Mouse (Mus musculus): ENCODE results near the gene Ptprd. TPM values are rescaled to one million over a fixed set of nuclear protein-coding genes. Genes with fewer than 3 reads are reported as not detected.

Ptprd gene
- total RNA-seq, 2 experiments from 2014 or later = 10.4 to 13.5 TPM

DNA sequence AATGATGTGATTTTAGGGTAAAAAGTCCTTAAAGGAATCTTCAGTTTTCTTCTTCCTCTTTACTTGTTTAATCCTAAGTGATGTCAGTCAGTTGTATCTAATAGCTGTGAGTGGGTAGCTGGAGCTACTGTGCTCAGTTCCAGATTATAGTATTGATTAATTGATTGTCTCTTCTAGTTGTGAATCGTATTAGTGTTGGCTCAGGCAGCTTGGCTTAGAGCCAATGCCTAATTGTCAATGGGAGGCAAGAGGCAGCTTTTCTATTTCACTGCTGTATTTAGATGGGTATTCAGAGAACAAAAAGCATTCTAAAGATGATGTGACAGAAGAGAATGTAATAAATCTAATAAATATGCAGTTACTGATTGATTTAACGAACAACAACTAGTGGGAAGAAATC is 1461.1 kb downstream of the Ptprd start:
- intact Hi-C loops (cut with DNase I) = no loop called here
- no peak for DNase-seq

DNA sequence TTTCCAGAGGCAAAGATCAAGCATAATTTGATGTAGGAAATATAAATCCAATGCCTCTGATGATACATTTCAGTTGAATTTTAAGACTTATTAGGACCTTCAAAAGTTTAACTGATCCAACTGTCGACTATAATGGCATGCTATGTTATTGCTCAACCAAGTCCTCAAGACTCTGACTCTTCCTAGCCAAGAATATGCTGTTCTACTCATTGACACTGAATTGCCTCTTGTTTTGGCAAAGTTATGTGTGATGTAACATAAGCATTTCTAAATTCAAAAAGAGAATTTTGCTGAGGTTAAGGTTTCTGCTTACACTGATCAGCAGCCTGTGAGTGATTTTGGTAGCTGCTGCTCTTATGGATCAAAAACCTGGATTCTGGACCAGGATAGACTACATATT is 1475.9 kb downstream of the Ptprd start:
- DNase-seq = no peak
- intact Hi-C loops (cut with DNase I) = no loop called here

DNA sequence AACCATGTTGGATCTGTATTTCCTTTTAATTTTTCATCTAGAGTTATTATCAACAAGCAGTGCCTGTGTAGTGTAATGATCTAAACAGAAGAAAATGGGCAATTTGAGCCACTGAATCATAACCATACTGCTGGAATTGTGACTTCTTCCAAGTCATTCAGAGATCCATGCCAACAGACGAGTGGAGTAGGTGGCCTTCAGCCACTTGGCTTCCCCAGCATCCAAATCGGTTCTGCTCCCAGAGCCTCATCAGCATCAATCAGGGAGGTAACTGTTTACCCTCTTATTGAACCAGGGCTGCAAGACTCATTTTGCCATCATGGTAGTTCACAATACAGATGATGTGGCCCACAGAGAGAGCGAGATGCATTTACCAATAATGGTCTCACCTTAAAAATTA is 1536.0 kb downstream of the Ptprd start:
- DNase-seq = no peak
- intact Hi-C loops (cut with DNase I) = no loop called here

DNA sequence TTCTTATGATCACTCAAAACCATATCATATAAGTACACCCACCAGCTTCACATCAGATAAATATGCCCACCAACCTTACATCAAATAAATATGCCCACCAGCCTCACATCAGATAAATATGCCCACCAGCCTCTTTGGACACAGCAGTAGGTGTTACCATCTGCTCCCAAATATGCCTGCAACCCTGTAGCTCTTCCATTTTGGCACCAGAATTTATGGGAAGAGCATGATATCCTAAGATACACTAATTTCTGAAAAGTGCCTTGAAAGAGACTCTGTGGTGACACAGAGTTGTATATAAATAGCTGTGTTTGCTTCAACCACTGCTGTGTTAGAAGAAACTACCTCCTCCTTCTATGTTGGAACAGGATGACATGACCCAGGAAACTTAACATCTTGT is 1538.5 kb downstream of the Ptprd start:
- intact Hi-C loops (cut with DNase I) = no loop called here
- DNase-seq = no peak

DNA sequence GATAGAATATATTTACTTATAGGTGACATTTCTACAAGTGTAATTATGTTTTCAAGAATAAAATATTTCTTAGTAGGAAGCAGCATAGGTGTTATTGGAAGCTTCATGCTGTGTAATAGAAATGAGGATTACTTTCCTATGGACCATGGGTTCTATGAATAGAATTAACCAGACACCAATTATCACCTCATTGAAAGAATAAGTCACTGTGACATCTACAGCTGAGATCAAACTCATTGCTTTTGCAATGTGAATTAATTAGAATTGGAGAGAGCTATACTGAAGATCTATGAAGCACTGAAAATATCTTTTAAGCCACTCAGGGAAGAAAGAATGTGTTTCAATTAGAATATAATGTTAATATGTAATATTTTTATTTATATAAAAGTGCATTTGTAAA is 1539.1 kb downstream of the Ptprd start:
- no peak for DNase-seq
- intact Hi-C loops (cut with DNase I) = no loop called here

DNA sequence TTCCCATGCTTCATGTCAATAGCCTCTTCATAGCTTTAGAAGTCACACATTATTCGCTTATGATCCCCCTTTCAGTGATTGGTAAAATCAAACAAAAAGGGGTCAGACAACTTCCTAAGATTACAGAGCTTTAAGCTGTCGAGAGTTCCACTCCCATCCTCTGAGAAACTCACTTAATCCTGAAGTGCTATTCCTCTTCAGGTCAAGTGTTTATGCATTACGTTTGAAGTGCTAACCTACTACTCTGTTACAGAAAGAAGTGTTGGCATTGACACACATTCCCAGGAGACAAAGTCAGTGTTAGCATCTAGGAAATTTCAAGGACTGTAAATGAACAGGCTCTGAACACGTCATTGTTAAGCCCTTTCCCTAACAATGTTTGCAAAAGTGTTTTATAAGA is 1550.0 kb downstream of the Ptprd start:
- DNase-seq = no peak
- intact Hi-C loops (cut with DNase I) = no loop called here

DNA sequence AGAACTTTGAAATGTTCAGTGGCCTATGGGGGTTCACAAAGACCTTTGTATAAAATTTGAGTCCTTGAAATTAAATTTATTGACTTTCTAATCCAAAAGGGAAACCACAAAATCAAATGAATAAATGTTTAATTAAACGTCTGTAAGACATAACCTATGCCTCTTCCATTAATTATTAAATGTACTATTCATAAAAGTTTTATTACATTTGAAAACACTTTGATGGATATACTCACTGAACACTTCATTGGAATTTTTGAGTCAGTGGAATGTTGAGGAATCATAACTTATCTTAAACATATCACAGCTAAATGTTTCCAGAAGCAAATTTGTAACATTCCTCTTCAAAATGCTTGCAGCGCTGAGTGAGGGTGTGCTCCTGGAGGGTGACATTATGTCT is 1551.6 kb downstream of the Ptprd start:
- no peak for DNase-seq
- intact Hi-C loops (cut with DNase I) = no loop called here

DNA sequence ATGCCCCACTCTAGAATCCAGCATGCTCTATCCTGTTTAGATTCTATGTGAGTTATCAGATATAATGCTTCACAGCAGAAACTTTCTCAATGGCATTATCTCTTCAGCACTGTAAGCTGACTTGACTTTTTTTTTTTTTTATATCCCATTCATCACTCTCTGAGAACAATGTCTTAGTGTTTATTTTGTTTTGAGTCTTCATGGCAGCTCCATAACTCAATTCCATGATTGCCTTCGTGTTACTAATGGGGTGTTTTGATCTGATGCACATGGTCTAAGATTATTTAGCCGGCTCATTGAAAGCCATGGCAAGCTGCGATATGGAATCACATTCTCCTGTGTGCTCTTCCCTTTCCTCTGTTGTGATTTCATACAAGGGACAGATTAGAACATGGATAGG is 1555.0 kb downstream of the Ptprd start:
- DNase-seq = no peak
- intact Hi-C loops (cut with DNase I) = no loop called here

DNA sequence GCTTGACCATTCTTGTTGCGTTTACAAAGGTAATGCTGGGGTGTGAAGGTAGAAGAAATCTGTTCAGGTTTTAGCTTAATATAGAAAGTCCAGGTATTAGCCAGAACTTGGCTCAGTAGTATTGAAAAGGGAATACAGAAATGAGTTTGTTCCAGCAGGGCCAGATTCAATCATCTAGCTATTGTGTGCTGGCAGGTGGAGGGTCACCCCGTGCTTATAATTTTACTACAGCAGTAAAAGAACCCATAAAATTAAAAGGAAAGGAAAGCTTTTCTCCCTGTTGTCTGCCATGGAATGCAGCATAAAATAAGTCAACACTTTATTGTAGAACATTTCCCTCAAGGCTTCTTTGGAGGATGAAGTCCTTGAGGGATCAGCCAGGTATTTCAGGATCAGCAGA is 1558.8 kb downstream of the Ptprd start:
- intact Hi-C loops (cut with DNase I) = no loop called here
- DNase-seq = no peak

DNA sequence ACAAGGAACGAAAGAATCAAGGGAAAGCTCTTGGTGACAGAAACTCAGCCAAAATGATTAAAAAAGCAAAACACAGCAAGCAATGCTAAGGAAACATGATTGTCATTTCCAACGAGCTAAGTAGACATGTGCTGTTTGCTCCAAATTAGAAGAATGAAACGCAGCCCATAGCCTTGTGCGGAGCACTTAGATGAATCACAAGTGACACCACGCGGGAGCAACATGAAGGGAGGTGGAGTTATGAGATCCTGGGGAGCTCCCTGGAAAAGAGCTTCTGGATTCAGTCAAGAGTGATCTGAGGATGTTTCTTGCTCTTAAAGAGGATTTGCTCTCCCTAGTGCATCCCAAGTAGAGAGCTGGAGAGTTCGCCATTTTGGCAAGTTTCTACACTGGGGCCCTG is 1590.0 kb downstream of the Ptprd start:
- intact Hi-C loops (cut with DNase I) = no loop called here

DNA sequence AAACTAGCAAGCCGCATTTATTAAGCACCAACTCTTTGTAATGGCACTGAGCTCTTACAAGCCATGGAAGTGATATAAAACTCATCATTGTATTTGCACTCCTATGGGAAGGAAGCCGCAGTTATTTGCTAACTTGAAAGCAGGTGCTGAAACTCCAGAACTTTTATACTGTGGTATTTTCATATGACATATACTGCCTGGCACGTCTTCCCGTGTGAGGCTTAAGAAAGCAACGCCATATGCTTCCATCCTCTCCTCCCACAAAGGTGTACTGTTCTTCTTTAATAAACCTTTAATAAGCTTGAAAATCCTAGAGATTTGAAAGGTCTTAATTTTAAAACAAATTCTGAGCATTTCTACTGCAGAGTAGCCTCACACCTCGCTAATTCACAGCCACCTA is 1595.1 kb downstream of the Ptprd start:
- DNase-seq = no peak

More for the DNA sequence above, 1590.0 kb downstream of the Ptprd start:
- DNase-seq = no peak

DNA sequence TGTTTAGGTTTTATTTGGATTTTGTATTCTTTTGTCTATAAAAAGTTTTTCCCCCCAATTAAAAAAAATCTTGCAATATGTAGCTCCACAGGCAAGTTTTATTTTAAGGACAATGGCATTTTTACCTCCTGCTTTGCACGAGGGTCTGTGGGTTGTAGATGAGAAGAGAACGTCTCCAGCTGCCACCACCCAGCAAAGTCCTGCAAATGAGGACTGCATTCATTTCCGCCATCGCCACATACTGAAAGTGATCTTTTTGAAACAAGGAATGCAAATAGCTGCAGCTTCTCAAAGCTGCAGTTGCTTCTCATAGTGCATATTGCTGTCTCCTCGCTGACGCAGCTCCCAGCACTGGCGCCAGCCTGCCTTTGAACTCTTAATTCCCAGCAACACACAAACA is 1603.5 kb downstream of the Ptprd start:
- DNase-seq = no peak
- intact Hi-C loops (cut with DNase I) = no loop called here

More for the DNA sequence above, 1595.1 kb downstream of the Ptprd start:
- intact Hi-C loops (cut with DNase I) = no loop called here

DNA sequence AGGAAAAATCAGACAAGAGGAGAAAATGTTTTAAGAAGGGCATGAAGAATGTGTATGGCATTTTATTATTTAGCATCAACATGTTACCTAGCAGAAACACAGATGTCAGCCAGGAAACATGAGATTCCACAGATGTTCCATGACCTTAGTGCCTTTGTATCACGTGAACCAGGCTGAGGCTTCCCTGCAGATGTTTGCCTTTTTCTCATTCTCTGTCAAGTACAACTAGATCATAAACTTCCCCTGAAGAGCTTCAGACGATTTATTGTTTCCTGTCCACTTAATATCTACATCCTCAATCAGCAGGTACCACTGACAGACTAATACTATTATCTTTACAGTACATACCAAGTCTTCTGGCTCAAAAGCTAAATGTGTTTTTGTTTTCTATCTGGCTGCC is 1605.0 kb downstream of the Ptprd start:
- intact Hi-C loops (cut with DNase I) = no loop called here
- DNase-seq = no peak

DNA sequence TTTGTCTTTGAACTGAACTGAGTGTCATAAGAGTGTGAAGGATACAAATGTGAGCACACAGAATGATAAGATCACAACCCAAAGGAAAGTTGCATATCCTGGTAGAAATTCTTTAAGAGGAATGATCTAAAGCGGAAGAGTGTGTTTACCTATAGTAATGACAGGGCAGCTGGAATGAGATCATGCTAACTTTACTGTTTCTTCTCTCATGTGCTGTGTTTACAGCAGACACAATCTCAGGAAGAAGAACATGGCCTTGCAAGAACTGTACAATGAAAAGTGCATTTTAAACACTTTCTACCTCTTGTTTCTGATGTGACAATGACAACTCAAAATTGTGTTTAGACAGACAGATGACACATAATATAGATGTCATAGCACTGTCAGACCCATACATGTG is 1621.0 kb downstream of the Ptprd start:
- intact Hi-C loops (cut with DNase I) = no loop called here
- no peak for DNase-seq

DNA sequence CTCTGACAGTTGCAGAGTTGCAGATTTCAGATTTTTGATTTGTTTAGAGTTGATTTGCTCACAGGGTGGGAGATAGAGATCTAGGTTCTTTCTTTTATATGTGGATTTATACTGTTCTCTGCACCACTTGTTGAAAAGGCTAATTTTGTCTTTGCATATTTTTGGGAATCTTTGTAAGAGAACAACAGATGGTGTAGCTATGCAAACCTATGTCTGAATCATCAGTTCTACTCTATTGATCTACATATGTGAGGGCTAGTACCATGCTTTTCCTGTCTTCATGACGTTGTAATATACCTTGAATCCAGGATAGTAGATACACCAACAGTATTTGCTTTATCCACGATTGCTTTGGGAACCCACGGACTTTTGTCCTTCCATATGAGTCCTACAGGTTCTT is 1628.7 kb downstream of the Ptprd start:
- DNase-seq = no peak
- intact Hi-C loops (cut with DNase I) = no loop called here

DNA sequence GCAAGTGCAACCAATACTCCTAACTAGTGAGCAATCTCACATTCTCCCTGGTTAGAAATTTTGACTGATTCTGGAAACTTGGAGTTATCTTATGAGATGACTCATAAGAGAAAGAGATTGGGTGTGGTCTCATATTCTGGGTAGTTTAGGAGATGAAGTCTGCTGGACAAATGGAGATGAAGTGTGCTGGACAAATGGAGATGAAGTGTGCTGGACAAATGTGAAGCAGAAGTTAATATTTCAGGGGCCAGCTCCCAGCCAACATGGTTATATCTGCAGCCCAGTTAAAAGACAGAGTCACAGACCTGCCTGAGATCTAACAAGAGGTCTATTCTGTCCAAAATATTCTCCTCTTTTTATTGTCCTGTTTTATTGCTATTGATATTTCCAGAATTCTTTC is 1645.8 kb downstream of the Ptprd start:
- intact Hi-C loops (cut with DNase I) = no loop called here

DNA sequence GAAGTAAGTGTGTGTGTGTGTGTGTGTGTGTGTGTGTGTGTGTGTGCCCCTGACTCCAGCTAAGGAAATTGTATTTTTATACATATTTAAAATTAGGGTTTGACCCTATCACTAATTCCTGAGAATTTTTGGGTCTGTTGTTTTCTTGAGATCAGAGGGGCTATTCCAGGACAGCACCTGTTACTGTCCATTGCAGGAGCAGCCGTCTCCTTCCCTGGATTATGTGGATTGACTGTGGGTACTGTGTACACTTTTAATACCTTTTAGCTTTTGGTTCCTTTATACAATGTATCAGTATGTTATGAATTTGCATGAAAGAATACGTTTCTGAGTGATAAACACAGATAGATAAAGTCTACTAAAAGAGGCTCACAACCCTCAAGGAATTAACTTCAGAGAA is 1670.0 kb downstream of the Ptprd start:
- DNase-seq = no peak
- intact Hi-C loops (cut with DNase I) = no loop called here

More for the DNA sequence above, 1645.8 kb downstream of the Ptprd start:
- no peak for DNase-seq

DNA sequence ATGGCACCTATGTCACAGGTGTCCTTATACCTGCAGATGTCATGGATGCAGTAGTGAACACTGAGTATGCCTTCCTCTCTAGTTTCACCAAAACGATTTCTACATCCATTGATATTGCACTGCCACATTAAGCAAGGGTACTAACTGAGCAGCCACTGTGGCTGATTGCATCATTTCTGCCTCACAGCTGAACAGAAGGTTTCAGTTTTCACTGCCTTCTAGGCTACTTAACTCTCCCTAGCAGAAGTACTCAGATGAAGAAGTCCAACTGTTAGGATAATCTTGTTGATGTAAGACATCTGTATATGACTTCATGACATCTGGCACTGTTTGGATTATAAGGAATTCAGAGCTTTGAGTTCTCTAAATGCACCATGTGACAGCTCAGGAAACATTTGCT is 1678.8 kb downstream of the Ptprd start:
- DNase-seq = no peak
- intact Hi-C loops (cut with DNase I) = no loop called here

DNA sequence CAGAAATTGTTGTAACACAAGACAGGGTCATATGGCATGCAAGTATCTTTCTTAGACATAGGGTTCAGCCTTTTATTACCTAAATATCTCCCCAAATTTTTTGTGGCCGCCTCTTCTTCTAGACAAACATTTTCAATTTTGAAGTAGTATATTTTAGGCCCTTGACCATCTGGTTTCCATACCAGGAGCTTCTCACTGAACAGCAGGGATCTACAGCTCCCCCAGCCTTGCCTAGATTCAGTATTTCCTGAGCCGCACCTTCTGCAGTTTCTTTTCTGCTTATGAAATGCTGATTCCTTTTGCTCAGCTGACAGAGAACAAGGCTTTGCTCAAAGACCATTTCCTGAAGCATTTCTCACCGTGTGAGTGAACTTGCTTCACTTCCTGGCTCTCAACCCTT is 1686.5 kb downstream of the Ptprd start:
- no peak for DNase-seq
- intact Hi-C loops (cut with DNase I) = no loop called here

DNA sequence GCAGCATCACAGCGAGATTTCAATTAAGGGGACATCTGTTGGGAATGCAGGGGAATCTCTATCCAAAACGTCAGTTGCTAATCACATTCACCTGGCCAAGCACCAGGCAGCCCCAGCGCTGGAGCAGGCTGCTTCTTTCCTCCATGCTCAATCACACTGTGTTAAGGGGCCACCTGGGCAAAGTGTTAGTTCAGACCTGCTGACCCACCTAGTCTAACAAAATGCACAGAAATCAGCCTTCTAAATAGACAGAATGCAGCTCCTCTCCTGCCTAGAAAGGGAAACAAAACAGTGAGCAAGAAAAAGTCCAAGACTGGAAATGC is 1708.5 kb downstream of the Ptprd start:
- intact Hi-C loops (cut with DNase I) = no loop called here
- no peak for DNase-seq

DNA sequence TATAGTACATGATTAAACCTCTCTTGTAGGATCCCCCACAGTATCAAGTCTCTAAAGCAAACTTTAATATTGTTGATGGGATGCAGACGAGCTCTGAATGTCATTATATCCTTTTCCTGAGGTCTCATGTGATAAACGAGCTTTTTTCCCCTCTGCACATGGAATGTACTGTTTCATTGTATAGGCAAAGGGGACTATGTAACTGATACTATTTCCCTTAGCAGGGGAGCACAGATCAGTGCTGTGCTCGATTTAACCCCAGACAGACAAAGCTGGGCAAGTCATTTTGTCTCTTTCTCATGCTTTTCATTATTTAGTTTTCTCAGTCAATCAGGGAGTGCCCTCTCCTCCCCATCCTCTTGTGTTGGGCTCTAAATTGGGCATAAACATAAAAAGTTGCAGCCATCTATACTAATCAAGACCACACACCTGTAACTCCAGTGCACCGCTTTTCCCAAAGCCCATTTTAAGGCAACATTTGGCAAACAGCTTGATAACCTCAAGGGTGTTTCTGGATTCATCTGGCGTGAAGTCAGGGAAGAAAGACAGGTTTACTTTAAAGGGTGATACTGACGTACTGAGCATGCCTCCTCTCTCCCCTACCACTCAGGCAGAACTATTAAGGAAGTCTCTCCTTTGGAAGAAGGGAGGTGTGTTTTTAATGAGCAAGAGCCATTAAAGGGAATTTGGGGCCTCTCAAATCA is 1709.0 kb downstream of the Ptprd start:
- DNase-seq = no peak
- intact Hi-C loops (cut with DNase I) = no loop called here

DNA sequence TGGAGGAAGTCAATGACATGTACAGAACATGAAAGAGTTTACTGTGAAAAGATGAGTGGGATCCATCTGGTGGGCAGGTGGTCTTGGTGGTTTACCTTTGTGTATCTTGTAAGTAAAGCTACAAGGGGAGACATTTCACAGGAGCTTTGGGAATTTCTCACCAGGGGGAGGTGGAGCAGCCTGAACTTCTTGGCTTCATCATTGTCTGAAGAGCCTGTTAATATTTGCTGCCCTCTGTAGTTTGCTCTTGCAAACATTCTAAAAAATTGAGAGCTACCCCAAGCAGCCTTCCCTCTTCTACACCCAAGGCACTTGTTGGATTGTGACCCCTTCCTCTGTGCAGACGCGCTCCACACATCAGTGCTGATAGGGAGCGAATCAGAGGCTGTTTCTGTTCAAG is 1725.9 kb downstream of the Ptprd start:
- DNase-seq = no peak

More for the DNA sequence above, 1725.9 kb downstream of the Ptprd start:
- intact Hi-C loops (cut with DNase I) = loop anchor here (10.0 kb wide), 2 partner anchors 1421 to 1921 kb away; no protein-coding TSS in a partner anchor
